Mouse (Mus musculus): ENCODE measurements at regions not wholly inside any gene's neighbourhood (a gene's known extent, or its start where the extent isn't known, plus 50 kb on each side); places are given as distances from the start of the nearest gene placed in this dataset.

DNA sequence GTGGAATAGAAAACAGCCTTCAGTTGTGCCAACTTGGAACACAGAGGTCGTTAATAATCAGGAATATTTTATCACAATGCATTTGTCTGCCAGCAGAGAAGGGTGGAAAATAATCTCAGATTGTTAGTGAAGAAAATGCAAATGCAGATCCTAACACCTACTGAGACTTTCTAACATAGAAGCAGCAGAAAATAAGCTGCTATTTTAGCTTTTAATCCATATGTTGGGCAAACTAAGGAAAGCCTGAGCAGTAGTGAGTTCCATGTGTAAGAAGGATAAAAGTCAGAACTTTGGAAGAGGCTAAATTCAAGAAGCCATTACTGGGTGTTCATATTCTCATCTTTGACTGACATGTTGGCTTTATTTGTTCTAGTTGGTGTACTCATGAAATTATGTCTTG, 119.8 kb upstream of the Sphkap start:
- no peak for DNase-seq (ENCODE audit: low spot score in 2 of 2)

DNA sequence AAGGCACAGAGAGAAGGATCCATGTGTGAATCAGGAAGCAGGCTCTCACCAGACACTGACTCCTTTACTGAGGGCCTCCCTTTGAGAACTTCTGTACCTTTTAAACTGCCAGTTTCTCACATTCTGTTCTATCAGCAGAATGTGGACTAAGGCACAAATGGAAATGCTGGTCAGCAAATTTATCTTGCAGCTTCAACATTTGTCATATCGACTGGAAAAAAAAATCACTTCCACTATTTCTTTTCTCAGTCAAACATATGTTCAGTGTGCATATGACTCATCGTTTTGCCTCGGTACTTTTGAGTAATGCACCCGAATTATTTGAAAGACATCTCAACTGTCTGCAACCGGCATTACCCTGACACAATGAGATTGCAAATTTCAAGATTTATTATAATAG, 101.4 kb upstream of the Sphkap start:
- no peak for DNase-seq (ENCODE audit: low spot score in 2 of 2)

- peak in 1 of 2 experiments; percentile 27 for DNase-seq (ENCODE audit: low spot score in 2 of 2)
Observed at GRCm38 (mm10) chr1:83505386-83505785, 97.4 kb upstream of the Sphkap start.

DNA sequence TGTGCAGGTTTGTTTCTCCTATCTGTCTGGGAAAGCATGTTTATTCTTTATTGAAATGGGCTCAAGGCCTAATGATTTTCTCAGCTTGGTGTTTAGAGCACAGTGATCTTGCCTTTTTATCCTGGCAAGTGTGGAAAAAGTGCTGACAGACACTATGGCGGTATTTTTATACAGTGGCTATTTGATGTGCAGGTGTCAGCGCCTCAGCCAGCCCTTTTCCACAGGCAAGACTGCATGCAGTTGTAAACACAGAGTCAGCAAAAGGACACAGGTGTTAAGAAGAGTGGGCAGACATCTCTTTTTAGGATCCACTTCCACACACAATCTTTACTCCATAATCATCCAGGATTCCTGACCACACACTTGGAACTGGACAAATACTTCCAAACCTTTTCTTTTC, 88.9 kb upstream of the Sphkap start:
- no peak for DNase-seq (ENCODE audit: low spot score in 2 of 2)

DNA sequence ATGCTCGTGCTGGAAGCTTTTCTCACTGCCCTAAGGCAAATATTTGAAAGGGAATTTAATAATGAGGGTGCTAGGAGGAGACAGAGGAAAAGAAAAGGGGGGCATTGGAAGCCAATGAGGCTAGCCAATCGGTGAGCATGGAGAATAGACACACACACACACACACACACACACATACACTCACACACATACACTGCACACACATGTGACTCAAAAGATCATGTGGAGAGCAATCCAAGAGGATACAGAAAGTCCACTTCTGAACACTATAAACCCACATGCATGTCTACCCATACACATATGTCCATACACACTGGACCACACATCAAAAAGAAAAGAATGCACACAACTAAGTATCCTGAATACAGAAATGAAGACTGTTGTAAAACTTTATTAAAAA, 88.4 kb upstream of the Sphkap start:
- DNase-seq (ENCODE audit: low spot score in 2 of 2) = no peak

GRCm38 (mm10) chr1:83495022-83495421, 87.0 kb upstream of the Sphkap start:
- no peak for DNase-seq (ENCODE audit: low spot score in 2 of 2)

DNA sequence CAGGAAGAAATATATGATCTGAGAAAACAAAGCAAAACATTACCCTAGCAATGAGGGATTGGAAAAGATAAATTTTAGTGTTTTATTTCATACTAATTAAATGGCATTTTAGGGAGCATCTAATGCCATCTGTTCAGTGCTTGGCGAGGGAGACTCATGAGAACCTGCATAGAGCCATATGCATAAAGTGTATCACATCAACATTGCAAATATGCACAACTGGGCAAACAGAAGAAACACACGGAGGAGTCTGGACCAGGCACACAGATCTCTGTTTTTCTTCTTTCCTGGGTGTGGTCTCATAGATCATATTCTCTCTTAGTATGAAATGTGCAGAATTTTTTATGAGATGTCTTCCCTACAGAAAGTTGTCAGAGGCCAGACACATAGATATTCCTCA, 71.1 kb upstream of the Sphkap start:
- DNase-seq (ENCODE audit: low spot score in 2 of 2) = no peak

Small RNAs in the stretch of these regions (microRNA-seq; reads per million reads assigned to microRNA genes)
- gene Gm25754 = 0 reads per million in 2 experiments

Data from left cerebral cortex, adult 8-10 months (tissue).